Mouse (Mus musculus) bone marrow, adult 2 months (tissue): ENCODE data around the gene Ppfibp2. TPM values are rescaled to one million over a fixed set of nuclear protein-coding genes. Genes with fewer than 3 reads are reported as not detected.

Experiments used
- H3K27ac ChIP-seq: fragments of 200-500 bp; 2 replicates; pipeline ENCODE4 v1.5.1; 2012; ENCODE audit warnings: low read depth, mild to moderate bottlenecking, control low read depth, inconsistent platforms, low read length; ENCODE audit not compliant: control insufficient read depth, poor library complexity, insufficient read depth
- H3K4me1 ChIP-seq: fragments of 200-500 bp; 2 replicates; pipeline ENCODE4 v1.6.1; 2011; ENCODE audit warnings: low read length; ENCODE audit not compliant: control insufficient read depth, insufficient read depth
- H3K4me3 ChIP-seq: fragments of 200-500 bp; replicated peaks from 2 replicates; pipeline ENCODE3; 2011; ENCODE audit warnings: mild to moderate bottlenecking, low read depth, low read length, control low read depth; ENCODE audit not compliant: control insufficient read depth
- CTCF ChIP-seq: fragments of 200-500 bp; IDR thresholded peaks from 2 replicates; pipeline ENCODE4 v1.5.1; 2011; ENCODE audit warnings: low read length, control low read depth; ENCODE audit not compliant: control insufficient read depth, insufficient read depth
- POLR2A ChIP-seq: fragments of 200-500 bp; IDR thresholded peaks from 2 replicates; pipeline ENCODE4 v1.6.1; 2011; ENCODE audit warnings: low read depth, mild to moderate bottlenecking, control low read depth, low read length, borderline replicate concordance; ENCODE audit not compliant: control insufficient read depth
- WGBS: fragments of 180-500 bp; shearing (Covaris S2); methylation state at CpG from one replicate; pipeline ENCODE4 v1.1.7; 2018; 5-methylcytosine and 5-hydroxymethylcytosine counted together
- polyA plus RNA-seq: library from polyadenylated mRNA; stranded (reverse); fragments of >200 nt; gene quantifications from 2 replicates; pipeline ENCODE4 v1.2.4, GENCODE M21; 2011; ENCODE audit warnings: low replicate concordance; ENCODE audit not compliant: missing spikeins, insufficient read depth, insufficient read length

The Ppfibp2 gene
- polyA plus RNA-seq, 1 experiment: 3.7 TPM

DNA sequence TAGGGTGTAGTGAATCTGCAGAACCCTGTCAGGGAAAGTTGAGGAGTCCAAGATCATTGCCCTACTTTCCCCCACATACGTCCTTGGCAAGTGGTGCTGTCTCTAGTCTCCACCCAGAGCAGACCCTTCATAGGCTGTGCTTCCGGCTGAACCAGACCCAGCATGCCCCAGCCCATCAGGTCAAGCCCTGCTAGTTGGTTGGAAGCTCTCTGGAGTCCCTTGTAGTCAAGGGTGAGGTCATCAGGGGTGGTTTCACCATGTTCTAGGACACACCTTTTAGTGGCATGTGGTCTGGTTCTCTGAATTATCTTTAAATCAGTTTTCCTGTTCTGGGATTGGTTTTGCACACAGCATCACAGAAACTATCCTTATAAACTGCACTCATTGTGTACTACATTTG lies 86.3 kb downstream of the Ppfibp2 start:
- 69% methylated on average over 2 of the region's 2 CpGs for WGBS
- Histone ChIP-seq H3K4me3 (no peak overlapping the region), H3K27ac (no peak overlapping the region), H3K4me1 (no peaks in the 10 kb centered on the region; the same call in 1 of the 2 replicates)
- TF ChIP-seq POLR2A: no peak
- TF ChIP-seq CTCF: no peak

DNA sequence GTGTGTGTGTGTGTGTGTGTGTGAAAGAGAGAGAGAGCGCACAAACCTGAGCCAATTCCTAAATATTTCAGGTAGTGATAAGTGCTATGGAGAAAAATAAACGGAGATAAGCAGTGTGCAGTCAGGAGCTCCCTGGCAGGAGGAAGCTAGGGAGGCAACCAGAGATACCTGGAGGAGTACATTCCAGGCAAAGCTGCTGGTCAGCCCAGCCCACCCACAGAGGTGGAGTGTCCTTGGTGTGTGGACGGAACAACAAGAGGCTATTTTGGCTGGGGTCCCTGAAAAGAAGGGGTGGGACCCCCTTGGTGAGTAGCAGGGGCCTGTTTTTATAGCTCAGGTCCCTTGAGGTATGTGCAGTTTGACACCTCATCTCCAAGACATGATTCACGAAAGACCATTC lies 88.2 kb downstream of the Ppfibp2 start:
- TF ChIP-seq CTCF (no peak), POLR2A (no peak)
- WGBS: 86% methylated on average over 4 of the region's 4 CpGs
- Histone ChIP-seq H3K27ac (no peak overlapping the region), H3K4me1 (no peaks in the 10 kb centered on the region; the same call in 1 of the 2 replicates), H3K4me3 (no peak overlapping the region)

DNA sequence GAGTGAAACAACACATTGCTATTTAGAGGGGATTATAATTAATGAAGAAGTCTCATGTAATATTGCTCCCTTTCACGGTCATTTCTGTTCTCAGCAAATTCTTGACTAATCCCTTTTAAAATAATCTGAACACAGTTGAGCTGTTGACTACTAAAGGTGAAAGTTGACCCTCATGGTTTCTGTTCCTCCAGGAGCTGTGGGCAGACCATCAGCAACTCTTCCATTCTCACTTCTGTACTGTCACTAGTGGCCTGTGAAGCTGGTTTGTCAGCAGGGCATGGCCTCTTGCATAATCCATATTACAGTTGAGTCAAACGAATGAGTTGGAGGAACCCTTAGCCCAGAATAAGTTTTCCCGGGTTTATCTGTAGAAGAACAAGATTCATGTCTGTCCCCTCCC lies 88.6 kb downstream of the Ppfibp2 start:
- Histone ChIP-seq H3K4me1 (no peaks in the 10 kb centered on the region; the same call in 1 of the 2 replicates), H3K4me3 (no peak overlapping the region), H3K27ac (no peak overlapping the region)
- no peak for TF ChIP-seq CTCF
- TF ChIP-seq POLR2A: no peak
- 43% methylated on average over 3 of the region's 3 CpGs for WGBS

DNA sequence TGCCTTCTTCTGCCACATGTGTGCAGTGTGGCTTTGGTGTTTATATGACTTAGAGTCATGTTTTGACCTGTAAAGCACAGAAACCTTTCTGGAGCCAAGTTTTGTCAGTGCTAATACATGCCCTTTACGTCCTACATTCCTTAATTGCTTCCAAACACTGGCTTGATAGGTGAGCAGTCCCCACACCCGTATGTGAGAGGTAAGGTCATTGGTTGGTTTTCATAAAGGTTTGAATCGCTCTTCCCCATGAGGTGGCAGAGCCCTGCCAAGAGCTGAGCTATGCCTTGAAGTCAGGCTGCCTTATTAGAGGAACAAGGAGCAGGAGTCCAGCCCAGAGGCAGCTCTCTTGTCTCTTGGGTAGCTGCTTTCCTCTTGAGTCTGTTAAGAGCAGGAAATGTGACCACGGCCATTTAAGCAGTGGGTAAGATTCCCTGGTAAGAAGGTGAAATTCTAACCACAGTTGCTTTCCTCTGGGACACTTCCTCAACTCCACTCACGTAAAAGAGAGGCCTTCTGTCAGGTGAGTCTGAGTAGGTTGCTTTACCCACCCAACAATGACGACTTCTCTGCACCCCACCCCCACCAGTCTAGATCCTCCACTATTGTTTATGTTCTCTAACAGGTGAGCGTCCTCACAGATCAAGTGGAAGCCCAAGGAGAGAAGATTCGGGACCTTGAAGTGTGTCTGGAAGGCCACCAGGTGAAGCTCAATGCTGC lies 90.4 kb downstream of the Ppfibp2 start:
- TF ChIP-seq POLR2A: no peak
- TF ChIP-seq CTCF: no peak
- Histone ChIP-seq H3K4me3 (no peak overlapping the region), H3K4me1 (no peaks in the 10 kb centered on the region; the same call in 1 of the 2 replicates), H3K27ac (no peak overlapping the region)
- WGBS: 57% methylated on average over 8 of the region's 8 CpGs

DNA sequence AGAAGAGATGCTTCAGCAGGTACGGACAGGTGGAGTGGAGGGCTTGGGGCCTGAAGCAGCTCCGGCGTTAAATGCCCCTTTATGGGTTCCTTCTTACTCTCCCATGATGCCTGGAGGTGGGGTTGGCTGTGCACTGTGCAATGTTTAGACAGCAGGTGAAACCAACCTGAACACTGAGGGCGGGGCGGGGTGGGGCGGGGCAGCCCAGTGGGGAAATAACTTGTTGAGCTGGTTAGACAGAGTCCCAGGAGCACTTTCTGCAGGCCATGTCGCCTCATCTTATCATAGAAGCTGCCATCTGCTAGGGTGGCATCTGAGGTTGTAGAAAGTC lies 90.9 kb downstream of the Ppfibp2 start:
- TF ChIP-seq CTCF: no peak
- TF ChIP-seq POLR2A: no peak
- Histone ChIP-seq H3K27ac (no peak overlapping the region), H3K4me3 (no peak overlapping the region), H3K4me1 (no peaks in the 10 kb centered on the region; the same call in 1 of the 2 replicates)
- WGBS: 83% methylated on average over 7 of the region's 7 CpGs

DNA sequence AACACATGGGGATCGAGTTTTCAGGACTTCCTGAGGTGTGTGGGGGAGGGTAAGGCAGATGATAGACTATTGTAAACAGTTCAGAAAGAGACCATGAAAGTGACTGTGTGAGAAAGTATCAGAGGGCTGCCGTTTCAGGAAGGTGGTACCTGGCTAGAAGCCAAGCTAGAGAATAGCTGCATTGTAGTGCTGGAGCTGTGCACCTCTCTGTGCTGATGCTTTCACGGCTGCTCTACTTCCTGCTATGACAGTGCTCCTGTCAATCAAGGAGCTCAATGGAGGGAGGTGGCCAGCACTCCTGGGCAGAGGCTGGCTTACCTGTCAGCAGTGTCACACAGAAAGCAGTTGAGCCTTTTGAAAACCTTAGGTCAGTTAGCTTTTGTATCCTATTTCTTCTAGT lies 92.4 kb downstream of the Ppfibp2 start:
- no peak overlapping the region for H3K27ac ChIP-seq
- TF ChIP-seq POLR2A (no peak), CTCF (no peak)
- no peak overlapping the region for H3K4me3 ChIP-seq
- H3K4me1 ChIP-seq: no peaks in the 10 kb centered on the region; the same call in 1 of the 2 replicates
- WGBS: 13% methylated on average over 3 of the region's 3 CpGs

DNA sequence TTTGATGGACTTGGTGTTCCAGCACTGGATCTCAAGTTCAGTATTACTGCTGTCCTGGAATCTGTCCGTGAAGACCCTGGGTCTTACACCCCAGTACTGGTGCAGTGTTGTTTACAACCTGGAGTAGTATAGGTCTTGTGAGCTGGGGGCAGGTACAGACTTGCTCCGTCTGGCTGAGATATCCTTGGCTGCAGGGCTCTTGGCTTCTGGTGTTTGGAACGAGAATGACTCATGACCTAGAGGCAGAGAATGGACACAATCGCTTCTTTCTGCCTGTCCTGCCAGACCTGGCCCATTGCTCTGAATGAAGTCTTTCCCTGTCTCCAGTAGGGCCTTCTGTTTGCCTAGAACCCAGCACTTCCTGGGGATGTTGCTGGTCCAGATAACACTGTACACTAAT lies 93.0 kb downstream of the Ppfibp2 start:
- TF ChIP-seq POLR2A (no peak), CTCF (no peak)
- WGBS: 86% methylated on average over 4 of the region's 4 CpGs
- Histone ChIP-seq H3K4me1 (no peaks in the 10 kb centered on the region; the same call in 1 of the 2 replicates), H3K27ac (no peak overlapping the region), H3K4me3 (no peak overlapping the region)

DNA sequence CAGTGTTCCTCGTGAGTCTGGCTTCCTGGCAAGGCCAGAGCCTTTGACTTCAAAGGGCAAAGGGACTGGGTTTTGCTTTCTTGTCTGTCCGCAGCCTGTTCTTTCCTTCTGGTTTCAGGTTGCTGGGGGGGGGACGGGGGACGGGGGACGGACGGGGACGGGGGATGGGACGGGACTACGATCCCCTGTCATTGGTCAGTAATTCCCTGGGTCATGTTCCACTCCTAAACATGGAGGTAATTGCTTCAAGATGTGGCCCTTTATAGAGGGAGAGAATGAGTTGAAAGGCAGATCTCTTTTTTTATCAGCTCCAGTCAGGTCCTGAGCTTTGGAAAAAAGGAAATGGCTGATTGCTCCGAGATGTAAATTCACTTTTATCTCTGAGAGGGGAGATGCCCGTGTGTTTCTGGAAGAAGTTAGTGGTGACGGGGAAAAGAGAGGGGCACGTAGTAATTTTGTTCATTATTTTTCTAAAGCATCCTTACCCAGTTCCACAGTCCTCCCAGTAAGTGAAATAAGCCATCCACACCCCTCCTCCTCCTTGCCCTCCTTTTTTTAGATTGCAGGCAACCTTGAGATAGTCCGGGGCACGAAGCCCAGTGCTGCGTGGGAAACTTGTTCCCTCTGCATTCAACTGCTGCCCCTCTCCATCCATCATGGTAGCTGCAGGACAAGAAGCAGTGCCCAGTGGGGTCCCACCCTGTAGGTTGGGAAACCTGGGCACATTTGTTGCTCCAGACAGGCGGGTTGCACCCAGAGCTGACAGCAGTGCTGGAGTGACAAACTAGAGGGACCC lies 95.6 kb downstream of the Ppfibp2 start:
- 76% methylated on average over 17 of the region's 17 CpGs for WGBS
- Histone ChIP-seq H3K27ac (no peak overlapping the region), H3K4me1 (no peaks in the 10 kb centered on the region; the same call in 1 of the 2 replicates), H3K4me3 (no peak overlapping the region)
- TF ChIP-seq CTCF (no peak), POLR2A (no peak)

DNA sequence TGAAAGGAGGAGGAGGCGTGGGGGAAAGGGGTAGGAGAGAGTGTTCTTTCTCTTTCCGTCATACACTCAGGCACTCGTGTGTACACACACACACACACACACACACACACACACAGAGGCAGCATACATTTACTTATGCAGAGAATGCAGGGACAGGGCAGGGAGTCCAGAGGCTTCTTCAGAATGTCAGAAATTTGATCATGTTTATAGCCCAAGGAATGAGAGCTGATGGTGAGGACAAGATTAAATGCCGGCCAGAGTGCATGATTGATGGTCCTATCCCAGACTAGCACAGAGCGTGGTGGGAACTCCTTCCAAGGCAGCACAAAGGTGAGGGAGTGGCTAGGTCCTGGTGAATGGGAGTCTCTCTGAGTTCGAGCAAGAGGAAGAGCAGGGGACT lies 96.5 kb downstream of the Ppfibp2 start:
- H3K4me1 ChIP-seq: no peaks in the 10 kb centered on the region
- WGBS: 78% methylated on average over 6 of the region's 6 CpGs
- TF ChIP-seq CTCF (no peak), POLR2A (no peak)
- no peak overlapping the region for H3K27ac ChIP-seq
- H3K4me3 ChIP-seq: no peak overlapping the region
